ENCODE assay signal across 9 mouse cellular contexts in genomic region chr7:98783954-98784353, GRCm38 (mm10). TPM values are rescaled to one million over a fixed set of nuclear protein-coding genes. Genes with fewer than 3 reads are reported as not detected.
DNase-seq lines count a peak whose midpoint lies in the region; ATAC-seq lines count a peak whose summit lies in the region.
"Had no signal": no experiment of that assay in that cellular context is flagged by ENCODE, and none has a peak within 500 bp of the region (broad histone marks: within the 10 kb centered on the region; RNA-seq: fewer than 3 reads in every experiment).

No protein-coding gene starts in this region.

- intact Hi-C loops in gastrocnemius, postnatal 36 days (cut with DNase I) = no loop called here
- intact Hi-C loops in left cerebral cortex, postnatal 36 days (cut with DNase I) = no loop called here

- H3K9me3 ChIP-seq in hindbrain, embryonic 16.5 days (ENCODE audit: control insufficient read depth, low read length) = no peaks in the 10 kb centered on the region
- H3K9me3 ChIP-seq in midbrain, embryonic 11.5 days (ENCODE audit: control insufficient read depth, low read length) = no peaks in the 10 kb centered on the region

- 4% methylated on average over 7 of the region's 7 CpGs for WGBS in hindbrain, embryonic 16.5 days
- 19% methylated on average over 7 of the region's 7 CpGs for WGBS in midbrain, embryonic 11.5 days

- no peak overlapping the region for H3K4me3 ChIP-seq in hindbrain, embryonic 16.5 days (ENCODE audit: low read length)
- no peak overlapping the region for H3K4me3 ChIP-seq in midbrain, embryonic 11.5 days (ENCODE audit: low read depth, low read length)

- no peaks in the 10 kb centered on the region for H3K27me3 ChIP-seq in hindbrain, embryonic 16.5 days (replicated peaks; ENCODE audit: control insufficient read depth, insufficient read depth, low read length)
- H3K27me3 ChIP-seq in midbrain, embryonic 11.5 days (ENCODE audit: control insufficient read depth, insufficient read depth, low read length) = no peaks in the 10 kb centered on the region

- ATAC-seq in hindbrain, embryonic 16.5 days = peak; percentile 82
- peak; percentile 71; the same call in 1 of the 2 replicates for ATAC-seq in midbrain, embryonic 11.5 days (ENCODE audit: low FRiP score)

- peak overlapping the region; percentile 52 for H3K27ac ChIP-seq in hindbrain, embryonic 16.5 days (ENCODE audit: low read depth, low read length)
- 0 out of 2 replicates have a peak overlapping the region, but pooled peaks have one; percentile 8 for H3K27ac ChIP-seq in midbrain, embryonic 11.5 days (ENCODE audit: low read depth, low read length)

- H3K9ac ChIP-seq in hindbrain, embryonic 16.5 days (ENCODE audit: low read depth, low read length) = peak overlapping the region; percentile 14; the same call in 1 of the 2 replicates
- H3K9ac ChIP-seq in midbrain, embryonic 11.5 days (ENCODE audit: low read length) = no peak overlapping the region

- DNase-seq in adrenal gland, adult (ENCODE audit: inconsistent age in 2 of 2, low spot score in 1 of 2) = peak; percentile 55 to 88
- peak; percentile 79 to 80 for DNase-seq in cerebellum, postnatal 10 days
- peak; percentile 91 for DNase-seq in gastrocnemius, postnatal 36 days
- DNase-seq in left cerebral cortex, postnatal 36 days (ENCODE audit: low spot score in 2 of 2) = peak; percentile 11 to 23
- no peak for DNase-seq in midbrain, embryonic 11.5 days (ENCODE audit: low spot score, missing footprints)
- DNase-seq in testis, postnatal 10 days (ENCODE audit: low spot score) = peak; percentile 81
- no peak for DNase-seq in embryo, embryonic 10 days (ENCODE audit: low spot score)

- H3K4me1 ChIP-seq in hindbrain, embryonic 16.5 days (ENCODE audit: control insufficient read depth, insufficient read depth, low read depth, low read length) = peaks cover 18% of the 10 kb centered on the region
- peaks cover 11% of the 10 kb centered on the region for H3K4me1 ChIP-seq in midbrain, embryonic 11.5 days (ENCODE audit: control insufficient read depth, insufficient read depth, low read length)

- peak overlapping the region; percentile 16; the same call in 1 of the 2 replicates for H3K4me2 ChIP-seq in hindbrain, embryonic 16.5 days (ENCODE audit: low read length)
- no peak overlapping the region for H3K4me2 ChIP-seq in midbrain, embryonic 11.5 days

- no peaks in the 10 kb centered on the region for H3K36me3 ChIP-seq in hindbrain, embryonic 16.5 days (ENCODE audit: control insufficient read depth, insufficient read depth, low read length)
- no peaks in the 10 kb centered on the region for H3K36me3 ChIP-seq in midbrain, embryonic 11.5 days (ENCODE audit: control insufficient read depth, insufficient read depth, low read length)

RNA-seq across cellular contexts. Expression of gene Wnt11, which starts 51.0 kb away (rescaled TPM):
- total RNA-seq in gastrocnemius, postnatal 36 days (2021) = 1 to 10 TPM; 5.4 to 8.2 TPM
- polyA plus RNA-seq in hindbrain, embryonic 16.5 days (2015; fragmentation: Nextera tagmentation; extraction: Ambion mirVana) = 1.4 and 2.7 TPM in 2 replicates
- total RNA-seq in left cerebral cortex, postnatal 36 days (2021) = under 1 TPM; 0.39 to 0.63 TPM
- polyA plus RNA-seq in midbrain, embryonic 11.5 days (2014; fragmentation: Nextera tagmentation; extraction: Ambion mirVana) = 0.61 and 0.71 TPM in 2 replicates
- total RNA-seq: MEL had no signal

Comparison
In these comparisons a context has a peak if more than half of its experiments do, and no peak if none do; other contexts are left out.
1. DNase-seq: peak in adrenal gland, adult (2 of 2), cerebellum, postnatal 10 days (2 of 2), gastrocnemius, postnatal 36 days (2 of 2), left cerebral cortex, postnatal 36 days (2 of 2) and testis, postnatal 10 days (single experiment); none in midbrain, embryonic 11.5 days (single experiment) and embryo, embryonic 10 days (single experiment).